Mouse (Mus musculus) embryo, embryonic 10 days (tissue): Measurements from ENCODE around the gene Stk25.

Experiments
- DNase-seq: peaks from one replicate; pipeline ENCODE4 v3.0.0-alpha.2; 2015; ENCODE audit warnings: low spot score

Gene Stk25

DNA sequence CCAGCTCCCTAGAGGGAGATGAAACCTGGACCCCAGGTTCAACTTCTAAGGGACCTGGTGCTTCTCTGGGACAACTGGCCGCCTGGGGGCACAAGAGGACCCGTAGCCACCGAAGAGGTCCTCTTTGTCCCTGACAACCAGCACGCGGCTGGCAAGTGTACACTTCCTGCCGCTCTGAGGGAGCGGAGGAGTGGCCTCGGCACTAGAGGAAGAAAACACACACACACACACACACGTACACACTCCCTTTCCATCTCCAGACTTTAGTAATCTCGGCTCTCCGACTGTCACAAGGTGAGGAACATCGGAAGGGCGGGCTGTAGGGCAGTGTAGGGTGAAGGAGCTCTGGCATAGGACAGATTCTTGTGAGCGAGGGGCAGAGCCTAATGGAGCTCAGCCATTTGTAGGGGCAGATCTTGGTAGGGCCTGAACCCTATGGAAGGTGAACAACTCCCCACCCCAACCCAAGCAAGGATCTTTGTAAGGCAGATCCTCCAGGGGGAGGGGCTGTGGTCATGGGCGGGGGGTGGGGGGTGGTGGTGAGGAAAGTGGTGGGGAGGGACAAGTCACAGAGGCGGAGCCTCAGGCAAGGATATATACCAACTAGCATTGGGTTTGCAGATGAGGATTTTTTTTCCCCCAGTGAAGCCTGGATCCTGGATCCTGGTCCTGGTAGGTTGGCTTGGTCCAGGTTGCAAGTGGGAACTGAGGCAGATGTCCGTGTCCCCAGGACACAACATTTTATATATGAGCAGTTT lies 10.5 kb upstream of the Stk25 start:
- peak; percentile 89 for DNase-seq

GRCm38 (mm10) chr1:93667760-93668400 lies 9.4 kb upstream of the Stk25 start:
- peak; percentile 35 for DNase-seq

- DNase-seq, result no peak
Measured at GRCm38 (mm10) chr1:93657025-93657360, 1.5 kb downstream of the Stk25 start.

GRCm38 (mm10) chr1:93656325-93657024 lies 2.0 kb downstream of the Stk25 start:
- no peak for DNase-seq

GRCm38 (mm10) chr1:93654798-93655197 lies 3.7 kb downstream of the Stk25 start:
- no peak for DNase-seq

DNA sequence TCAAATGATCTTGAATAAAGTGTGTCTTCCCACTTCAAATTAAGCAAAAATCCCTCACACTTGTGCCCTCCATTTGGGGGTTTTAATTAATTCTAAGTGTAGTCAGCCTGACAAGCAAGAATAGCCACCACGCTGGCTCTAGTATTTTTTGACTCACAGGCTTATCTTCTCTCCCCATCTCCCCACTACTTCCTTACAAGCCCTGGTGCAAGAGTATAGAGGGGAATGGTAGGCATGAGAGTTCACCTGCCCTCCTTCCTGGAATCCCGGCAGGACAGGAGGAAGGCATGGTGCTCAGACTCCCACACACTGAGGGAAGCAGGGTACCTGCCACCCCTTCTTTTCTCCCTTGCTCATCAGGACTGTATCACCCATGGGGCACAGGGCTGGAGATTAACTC lies 4.2 kb downstream of the Stk25 start:
- no peak for DNase-seq

- no peak for DNase-seq
Measured at GRCm38 (mm10) chr1:93649604-93650172, 8.8 kb downstream of the Stk25 start.

DNA sequence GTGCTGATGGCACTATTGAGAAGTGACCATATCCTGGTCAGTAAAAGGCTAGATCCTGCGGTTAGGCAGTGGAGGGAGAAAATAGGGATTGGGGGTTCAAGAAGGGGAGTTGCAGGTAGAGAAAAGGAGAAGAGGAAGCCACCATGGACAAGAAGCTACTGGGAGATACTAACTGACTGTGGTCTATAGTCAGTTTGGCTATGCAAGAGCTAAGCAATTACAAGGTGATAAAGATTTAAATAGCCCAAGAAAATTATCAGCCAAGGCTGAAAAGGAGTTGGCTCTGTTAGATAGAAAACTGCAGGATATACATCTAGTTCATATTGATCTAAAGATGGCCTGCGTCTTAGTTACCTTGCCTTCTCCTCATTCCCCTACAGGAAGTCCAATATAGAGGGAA lies 15.8 kb downstream of the Stk25 start:
- DNase-seq, result no peak

DNA sequence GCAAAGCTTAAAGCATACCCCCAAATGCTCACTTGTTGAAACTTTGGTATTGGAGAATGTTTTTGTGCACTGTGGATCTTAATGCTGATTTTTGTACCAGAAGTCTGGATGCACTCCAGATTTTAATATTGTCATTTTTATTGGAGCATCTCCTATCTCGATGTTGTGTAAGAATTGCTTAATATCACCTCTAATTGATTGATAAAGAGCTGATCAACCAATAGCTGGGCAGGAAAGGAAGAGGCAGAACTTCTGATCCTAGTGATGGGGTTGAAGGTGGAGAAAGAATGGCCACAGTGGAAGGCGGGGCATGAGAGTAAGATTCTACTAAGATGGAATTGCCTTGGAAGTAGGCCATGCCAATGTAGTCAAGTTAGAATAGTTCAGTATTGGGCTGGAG lies 16.5 kb downstream of the Stk25 start:
- no peak for DNase-seq

DNA sequence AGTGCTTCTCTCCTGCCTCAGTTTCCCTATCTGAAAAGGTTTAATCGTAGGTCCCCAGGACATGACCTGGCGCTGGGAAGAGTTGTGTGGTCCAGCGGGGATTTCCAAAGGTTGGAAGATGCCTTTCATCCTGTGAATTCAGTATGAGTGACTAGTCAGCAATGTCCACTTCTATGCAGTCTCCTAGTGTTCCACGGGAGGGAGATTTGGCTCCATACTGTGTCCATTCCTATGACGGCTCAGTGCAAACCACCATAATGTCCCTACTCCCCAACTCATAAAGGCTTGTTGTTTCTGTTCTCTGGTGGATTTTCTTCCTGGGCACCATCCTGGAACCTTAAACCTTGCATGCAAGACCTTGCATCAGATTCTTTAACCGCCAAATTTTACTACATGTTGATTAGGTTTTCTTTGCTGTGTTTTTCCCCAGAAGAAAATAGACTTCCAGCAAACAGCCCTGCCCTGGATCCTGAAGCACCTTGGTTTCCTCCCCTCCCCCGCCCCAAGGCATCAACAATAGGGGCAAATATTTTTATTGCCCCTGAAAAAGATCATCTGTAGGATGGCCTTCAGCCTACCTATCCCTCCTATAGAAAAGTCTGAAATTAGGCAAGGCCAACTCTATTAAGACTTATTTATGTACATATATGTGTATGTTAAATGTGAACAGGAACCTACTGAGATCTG lies 22.1 kb downstream of the Stk25 start:
- DNase-seq, result peak; percentile 32

DNA sequence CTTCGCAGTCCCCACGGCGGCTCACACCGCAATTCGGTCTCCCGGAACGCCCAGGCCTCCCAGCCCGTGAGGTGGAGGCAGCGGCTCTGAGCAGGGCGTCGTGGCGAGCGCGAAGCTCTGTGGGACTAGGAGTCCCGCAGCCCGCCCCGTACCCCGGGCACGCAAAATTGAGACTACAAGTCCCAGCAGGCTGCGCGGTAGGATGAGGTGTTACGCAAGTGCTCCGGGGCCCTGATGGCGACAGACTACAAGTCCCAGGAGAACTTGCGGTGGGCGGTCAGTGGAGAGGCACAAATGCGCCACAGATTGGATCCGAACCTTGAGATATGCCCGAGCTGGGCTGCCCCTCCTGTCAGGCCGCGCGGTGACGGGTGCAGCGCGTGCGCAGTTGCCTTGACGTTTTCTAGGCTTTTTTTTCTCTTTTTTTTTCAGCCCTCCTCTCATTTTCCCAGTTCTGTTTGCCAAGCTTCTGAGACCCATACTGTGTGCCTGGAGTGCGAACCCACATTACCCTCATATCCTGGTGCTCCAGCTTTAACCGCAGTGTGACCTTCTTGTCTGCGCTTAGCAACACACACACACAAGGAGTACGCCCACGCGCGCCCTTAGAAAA lies 22.8 kb downstream of the Stk25 start:
- DNase-seq, result peak; percentile 100

GRCm38 (mm10) chr1:93635091-93635579 lies 23.3 kb downstream of the Stk25 start:
- peak; percentile 41 for DNase-seq

DNA sequence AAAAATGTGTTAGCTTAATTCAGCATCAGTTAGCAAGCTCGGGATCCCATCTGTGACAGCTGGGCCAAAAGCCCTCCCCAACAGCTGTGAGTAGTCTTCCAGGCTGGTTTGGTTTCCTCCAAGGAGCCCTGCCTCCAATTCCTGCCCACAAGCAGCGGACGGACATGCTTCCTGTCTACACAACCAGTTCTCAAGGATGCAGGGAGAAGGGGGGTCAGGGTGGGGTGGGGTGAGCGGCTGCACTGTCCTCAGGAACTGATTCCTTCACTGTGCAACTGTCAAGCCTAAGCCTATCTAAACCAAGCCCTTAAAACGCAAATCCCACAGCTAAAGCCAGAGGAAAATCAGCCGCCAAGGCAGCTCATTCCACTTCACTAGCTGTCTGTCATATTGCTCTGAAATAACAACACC lies 24.0 kb downstream of the Stk25 start:
- DNase-seq, result peak; percentile 37

- no peak for DNase-seq
Measured at GRCm38 (mm10) chr1:93632723-93633122, 25.7 kb downstream of the Stk25 start.

DNA sequence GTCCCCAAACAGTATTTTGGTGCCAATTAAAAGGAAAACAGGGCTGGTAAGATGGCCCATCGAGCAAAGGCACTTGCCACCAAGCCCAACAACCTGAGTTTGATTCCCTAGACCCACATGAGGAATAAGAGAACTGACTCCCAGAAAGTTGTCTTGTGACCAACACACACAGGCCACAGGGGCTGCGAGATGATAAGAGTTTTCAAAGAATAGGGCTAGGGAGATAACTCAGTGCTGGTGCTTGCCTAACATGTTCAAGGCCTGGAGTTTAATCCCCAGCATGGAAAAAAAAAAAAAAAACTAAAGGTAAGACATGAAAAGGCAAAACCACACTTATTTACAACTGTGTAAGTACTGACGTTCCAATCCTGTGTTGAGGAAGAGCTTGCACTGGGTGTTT lies 27.7 kb downstream of the Stk25 start:
- DNase-seq, result no peak

GRCm38 (mm10) chr1:93624502-93624901 lies 34.0 kb downstream of the Stk25 start:
- peak; percentile 9 for DNase-seq

DNA sequence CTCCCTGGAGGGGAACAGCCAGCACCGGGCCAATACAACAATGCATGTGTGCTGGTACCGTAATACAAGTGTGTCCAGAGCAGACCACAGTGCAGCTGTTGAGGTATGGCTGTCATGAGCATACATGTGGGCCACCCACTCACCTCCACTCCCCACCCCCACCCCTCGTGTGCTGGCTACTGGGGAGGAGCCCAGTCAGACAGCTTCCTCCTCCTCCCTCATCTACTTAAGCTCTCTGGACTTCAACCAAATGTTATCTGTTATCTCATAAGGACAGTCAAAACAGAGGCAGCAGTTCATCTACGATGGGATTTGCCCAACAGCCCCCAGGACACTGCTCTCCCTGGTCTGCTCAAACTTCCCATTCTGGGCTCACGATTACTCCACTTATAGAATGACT lies 39.5 kb downstream of the Stk25 start:
- DNase-seq, result no peak

- peak; percentile 59 for DNase-seq
Measured at GRCm38 (mm10) chr1:93618059-93618748, 40.3 kb downstream of the Stk25 start.

DNA sequence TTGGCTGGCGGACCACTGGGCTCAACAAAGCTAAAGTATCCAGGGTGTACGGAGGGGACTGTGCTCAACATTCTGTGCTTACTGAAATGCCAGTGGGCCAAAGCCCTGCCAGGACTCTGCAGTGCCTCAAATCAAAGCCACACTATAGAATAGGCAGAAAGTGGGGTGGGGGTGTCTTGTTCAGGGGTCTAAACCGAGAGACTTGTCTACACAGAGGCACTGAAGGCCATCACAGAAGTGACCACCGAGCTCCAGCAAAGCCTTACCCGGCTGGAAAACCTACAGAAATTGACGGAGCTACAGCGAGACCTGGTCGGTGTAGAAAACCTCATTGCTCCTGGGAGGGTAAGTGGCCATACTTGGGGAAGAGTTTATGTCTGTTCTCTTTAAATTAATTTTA lies 48.7 kb downstream of the Stk25 start:
- no peak for DNase-seq

DNA sequence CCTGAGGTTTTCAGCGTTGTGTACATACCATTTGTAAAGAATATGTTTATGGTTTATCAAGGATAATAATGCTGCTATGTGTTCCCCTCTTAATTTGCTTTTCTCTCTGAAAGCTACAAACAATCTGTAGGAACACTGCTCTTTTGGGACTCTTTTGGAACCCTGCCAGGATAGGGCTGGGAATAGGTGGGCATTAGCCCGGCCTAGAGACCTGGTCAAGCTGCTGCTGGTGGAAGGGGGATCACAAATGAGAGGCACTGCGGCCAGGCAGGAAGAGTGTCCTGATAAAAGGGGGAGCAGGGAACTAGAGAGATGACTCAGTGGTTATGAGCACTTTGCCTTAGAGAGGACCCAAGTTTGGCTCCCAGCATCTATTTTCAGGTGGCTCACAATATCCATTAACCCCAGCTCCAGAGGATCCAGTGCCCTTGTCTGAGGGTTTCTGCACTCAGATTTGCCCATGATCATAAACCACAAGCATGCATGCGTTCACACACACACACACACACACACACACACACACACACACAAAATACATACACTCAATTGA lies 49.7 kb downstream of the Stk25 start:
- DNase-seq, result no peak
